Mouse (Mus musculus) thymus, adult 18-20 months (tissue): ENCODE measurements around the gene Gpsm2.
"Not testable (repeated sequence)": the region's sequence is repeated elsewhere in the genome, so short reads cannot be mapped to it uniquely, and the experiment has no call there.

Source experiments
- DNase-seq, 2 experiments: peaks; one replicate each; pipeline ENCODE4 v3.0.0; 2022; ENCODE audit warnings: mixed read lengths in 2 of 2

Gpsm2 gene

GRCm38 (mm10) chr3:108726413-108726812 lies 4.3 kb upstream of the Gpsm2 start:
- no peak for DNase-seq

GRCm38 (mm10) chr3:108721076-108721991 lies 775 bp downstream of the Gpsm2 start:
- no peak for DNase-seq

- DNase-seq = no peak
Measured at GRCm38 (mm10) chr3:108719761-108720160, 2.3 kb downstream of the Gpsm2 start.

GRCm38 (mm10) chr3:108719357-108719756 lies 2.8 kb downstream of the Gpsm2 start:
- no peak for DNase-seq

GRCm38 (mm10) chr3:108717896-108718502 lies 4.1 kb downstream of the Gpsm2 start:
- no peak for DNase-seq

- DNase-seq = no peak
Measured at GRCm38 (mm10) chr3:108714837-108715236, 7.3 kb downstream of the Gpsm2 start.

GRCm38 (mm10) chr3:108713065-108713675 lies 8.9 kb downstream of the Gpsm2 start:
- no peak for DNase-seq

GRCm38 (mm10) chr3:108711296-108711695 lies 10.8 kb downstream of the Gpsm2 start:
- no peak for DNase-seq

- no peak for DNase-seq
Measured at GRCm38 (mm10) chr3:108702789-108703188, 19.3 kb downstream of the Gpsm2 start.

GRCm38 (mm10) chr3:108701256-108701655 lies 20.9 kb downstream of the Gpsm2 start:
- DNase-seq = no peak

GRCm38 (mm10) chr3:108699786-108700185 lies 22.3 kb downstream of the Gpsm2 start:
- no peak for DNase-seq

- no peak for DNase-seq
Measured at GRCm38 (mm10) chr3:108698662-108699061, 23.4 kb downstream of the Gpsm2 start.

GRCm38 (mm10) chr3:108694321-108694720 lies 27.8 kb downstream of the Gpsm2 start:
- DNase-seq = no peak

GRCm38 (mm10) chr3:108689979-108690378 lies 32.1 kb downstream of the Gpsm2 start:
- no peak for DNase-seq

GRCm38 (mm10) chr3:108689446-108689845 lies 32.7 kb downstream of the Gpsm2 start:
- DNase-seq = no peak

- DNase-seq = no peak
Measured at GRCm38 (mm10) chr3:108689015-108689441, 33.1 kb downstream of the Gpsm2 start.

- DNase-seq = no peak
Measured at GRCm38 (mm10) chr3:108685701-108686100, 36.4 kb downstream of the Gpsm2 start.

- not testable (repeated sequence) for DNase-seq
Measured at GRCm38 (mm10) chr3:108683597-108683996, 38.5 kb downstream of the Gpsm2 start.

- DNase-seq = no peak
Measured at GRCm38 (mm10) chr3:108681004-108681403, 41.1 kb downstream of the Gpsm2 start.

GRCm38 (mm10) chr3:108676616-108677015 lies 45.5 kb downstream of the Gpsm2 start:
- no peak for DNase-seq

GRCm38 (mm10) chr3:108660941-108661340 lies 61.2 kb downstream of the Gpsm2 start:
- DNase-seq = no peak

- DNase-seq = no peak
Measured at GRCm38 (mm10) chr3:108658612-108659011, 63.5 kb downstream of the Gpsm2 start.

GRCm38 (mm10) chr3:108655486-108655885 lies 66.6 kb downstream of the Gpsm2 start:
- DNase-seq = no peak

GRCm38 (mm10) chr3:108654566-108654965 lies 67.5 kb downstream of the Gpsm2 start:
- DNase-seq = no peak
